Mouse (Mus musculus) heart, embryonic 16.5 days (tissue): ENCODE results near the gene Oasl2. TPM values are rescaled to one million over a fixed set of nuclear protein-coding genes. Genes with fewer than 3 reads are reported as not detected.
A peak's percentile ranks its signal among the peaks of the same experiment; 100 is the strongest.
"Not testable (repeated sequence)": the region's sequence is repeated elsewhere in the genome, so short reads cannot be mapped to it uniquely, and the experiment has no call there.

ENCODE experiments used
- ATAC-seq: fragments of 200-750 bp; cut with Nextera tagmentation; replicated peaks from 2 replicates; pipeline ENCODE4 v1.8.0; 2017; ENCODE audit warnings: moderate number of reproducible peaks; ENCODE audit not compliant: insufficient read depth, low FRiP score; ENCODE audit errors: extremely low read depth
- H3K27ac ChIP-seq: fragments of 300-500 bp; sonication (generic); 2 replicates; pipeline ENCODE4 v1.5.1; 2014; ENCODE audit warnings: mild to moderate bottlenecking, low read length, control low read depth, moderate library complexity
- H3K27me3 ChIP-seq: fragments of 300-500 bp; sonication (generic); 2 replicates; pipeline ENCODE4 v1.6.1; 2014; ENCODE audit warnings: low read length, mixed read lengths; ENCODE audit not compliant: control insufficient read depth, insufficient read depth
- H3K36me3 ChIP-seq: fragments of 300-500 bp; sonication (generic); 2 replicates; pipeline ENCODE4 v1.6.1; 2014; ENCODE audit not compliant: control insufficient read depth, insufficient read depth
- H3K4me1 ChIP-seq: fragments of 300-500 bp; sonication (generic); 2 replicates; pipeline ENCODE4 v1.6.1; 2014; ENCODE audit warnings: low read length, mixed read lengths; ENCODE audit not compliant: control insufficient read depth, insufficient read depth
- H3K4me2 ChIP-seq: fragments of 300-500 bp; sonication (generic); 2 replicates; pipeline ENCODE4 v1.6.1; 2014; ENCODE audit warnings: low read depth, mild to moderate bottlenecking, control low read depth, low read length
- H3K4me3 ChIP-seq: fragments of 300-500 bp; sonication (generic); 2 replicates; pipeline ENCODE4 v1.5.1; 2014; ENCODE audit warnings: mild to moderate bottlenecking, control low read depth, low read length
- H3K9ac ChIP-seq: fragments of 300-500 bp; sonication (generic); 2 replicates; pipeline ENCODE4 v1.6.1; 2014; ENCODE audit warnings: low read length, control low read depth
- H3K9me3 ChIP-seq: fragments of 300-500 bp; sonication (generic); replicated peaks from 2 replicates; pipeline ENCODE4 v1.6.1; 2016; ENCODE audit warnings: low read length; ENCODE audit not compliant: control insufficient read depth
- WGBS: fragments of 180-500 bp; shearing (Covaris S2); extraction: QIAGEN DNeasy Blood & Tissue Kit; methylation state at CpG from one replicate; pipeline ENCODE4 v1.1.7; 2014; 5-methylcytosine and 5-hydroxymethylcytosine counted together
- polyA plus RNA-seq: library from polyadenylated mRNA; unstranded; fragments of >200 nt; fragmentation: Nextera tagmentation; extraction: Ambion mirVana; gene quantifications from 2 replicates; pipeline ENCODE4 v1.2.1, GENCODE M21; 2015

Gene Oasl2
- polyA plus RNA-seq, 1 experiment from 2014 or later, result 26.9 TPM

GRCm38 (mm10) chr5:114876331-114876730, 20.4 kb upstream of the Oasl2 start:
- ATAC-seq, result no peak
- WGBS, result 59% methylated on average over 6 of the region's 6 CpGs

GRCm38 (mm10) chr5:114877487-114877886, 19.2 kb upstream of the Oasl2 start:
- 80% methylated on average over 7 of the region's 7 CpGs for WGBS
- Histone ChIP-seq H3K9me3 (no peaks in the 10 kb centered on the region), H3K4me2 (no peak overlapping the region), H3K27ac (no peak overlapping the region), H3K36me3 (no peaks in the 10 kb centered on the region), H3K27me3 (peaks cover 5% of the 10 kb centered on the region), H3K4me1 (no peaks in the 10 kb centered on the region), H3K4me3 (no peak overlapping the region), H3K9ac (no peak overlapping the region)
- ATAC-seq, result no peak

More at GRCm38 (mm10) chr5:114876331-114876730, 20.4 kb upstream of the Oasl2 start:
- H3K9ac ChIP-seq, result no peak overlapping the region
- peaks cover 4% of the 10 kb centered on the region for H3K27me3 ChIP-seq
- no peak overlapping the region for H3K27ac ChIP-seq
- H3K36me3 ChIP-seq, result no peaks in the 10 kb centered on the region
- no peaks in the 10 kb centered on the region for H3K9me3 ChIP-seq
- H3K4me1 ChIP-seq, result no peaks in the 10 kb centered on the region
- no peak overlapping the region for H3K4me3 ChIP-seq
- no peak overlapping the region for H3K4me2 ChIP-seq

DNA sequence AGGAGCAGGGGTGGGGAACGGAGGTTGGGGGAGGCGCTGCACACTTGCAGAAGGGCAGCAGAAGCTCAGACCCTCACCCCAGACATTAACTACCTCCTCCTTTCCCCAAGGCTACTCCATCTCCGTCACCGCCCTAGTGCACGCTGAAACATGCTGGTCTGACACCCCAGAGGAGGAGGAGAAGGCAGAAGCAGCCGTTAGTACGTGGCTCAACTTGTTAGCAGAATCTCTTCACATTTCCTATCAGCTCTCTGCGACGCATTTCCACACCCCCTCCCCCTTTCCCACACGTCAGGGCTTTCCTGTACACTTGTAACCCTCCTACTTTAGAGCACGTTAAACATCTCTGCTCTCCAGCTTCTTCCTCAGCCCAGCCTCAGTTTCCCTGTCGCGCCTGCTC, 17.3 kb upstream of the Oasl2 start:
- H3K27me3 ChIP-seq, result peaks cover 6% of the 10 kb centered on the region
- no peaks in the 10 kb centered on the region for H3K9me3 ChIP-seq
- H3K4me1 ChIP-seq, result no peaks in the 10 kb centered on the region
- ATAC-seq, result no peak; the same call in 1 of the 2 replicates
- no peak overlapping the region for H3K4me3 ChIP-seq
- no peak overlapping the region for H3K4me2 ChIP-seq
- no peak overlapping the region for H3K27ac ChIP-seq
- no peaks in the 10 kb centered on the region for H3K36me3 ChIP-seq
- 37% methylated on average over 13 of the region's 13 CpGs for WGBS
- no peak overlapping the region for H3K9ac ChIP-seq

GRCm38 (mm10) chr5:114882319-114882718, 14.4 kb upstream of the Oasl2 start:
- not testable (repeated sequence) for H3K4me3 ChIP-seq, H3K4me2 ChIP-seq, ATAC-seq, H3K27me3 ChIP-seq, H3K36me3 ChIP-seq, H3K4me1 ChIP-seq, H3K9ac ChIP-seq, H3K9me3 ChIP-seq, H3K27ac ChIP-seq
- WGBS, result 73% methylated on average over 6 of the region's 7 CpGs

- 67% methylated on average over 11 of the region's 11 CpGs for WGBS
- no peak overlapping the region for H3K27ac ChIP-seq
- H3K27me3 ChIP-seq, result peaks cover 2% of the 10 kb centered on the region; the same call in 1 of the 2 replicates
- H3K4me1 ChIP-seq, result no peaks in the 10 kb centered on the region
- H3K9me3 ChIP-seq, result no peaks in the 10 kb centered on the region
- no peak overlapping the region for H3K4me2 ChIP-seq
- no peak overlapping the region for H3K9ac ChIP-seq
- no peak overlapping the region for H3K4me3 ChIP-seq
- no peak for ATAC-seq
- no peaks in the 10 kb centered on the region for H3K36me3 ChIP-seq
Measured at GRCm38 (mm10) chr5:114883022-114883421, 13.7 kb upstream of the Oasl2 start.

DNA sequence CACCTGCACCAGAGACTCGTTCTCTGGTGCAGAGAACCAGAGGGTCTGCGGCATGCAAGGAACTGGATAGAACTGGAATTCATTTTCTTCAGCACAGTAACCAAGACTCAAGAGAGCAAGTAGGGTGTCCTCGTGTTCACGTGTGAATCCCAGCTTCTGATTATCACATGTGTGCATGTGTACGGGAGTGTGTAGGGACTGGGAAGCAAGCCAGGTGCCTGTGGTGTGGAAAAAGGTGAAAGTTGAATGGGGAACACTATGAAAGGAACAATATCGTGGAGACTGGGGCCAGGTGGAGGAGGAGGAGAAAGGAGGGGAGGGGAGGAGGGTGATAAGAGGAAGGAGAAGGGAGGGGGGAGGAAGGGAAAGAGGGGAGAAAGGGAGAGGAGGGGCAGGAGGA, 9.9 kb upstream of the Oasl2 start:
- Histone ChIP-seq H3K36me3 (no peaks in the 10 kb centered on the region), H3K9ac (no peak overlapping the region), H3K27me3 (peaks cover 2% of the 10 kb centered on the region; the same call in 1 of the 2 replicates), H3K4me1 (no peaks in the 10 kb centered on the region), H3K9me3 (no peaks in the 10 kb centered on the region), H3K4me2 (no peak overlapping the region), H3K4me3 (no peak overlapping the region), H3K27ac (no peak overlapping the region)
- ATAC-seq, result no peak
- WGBS, result 72% methylated on average over 6 of the region's 6 CpGs

DNA sequence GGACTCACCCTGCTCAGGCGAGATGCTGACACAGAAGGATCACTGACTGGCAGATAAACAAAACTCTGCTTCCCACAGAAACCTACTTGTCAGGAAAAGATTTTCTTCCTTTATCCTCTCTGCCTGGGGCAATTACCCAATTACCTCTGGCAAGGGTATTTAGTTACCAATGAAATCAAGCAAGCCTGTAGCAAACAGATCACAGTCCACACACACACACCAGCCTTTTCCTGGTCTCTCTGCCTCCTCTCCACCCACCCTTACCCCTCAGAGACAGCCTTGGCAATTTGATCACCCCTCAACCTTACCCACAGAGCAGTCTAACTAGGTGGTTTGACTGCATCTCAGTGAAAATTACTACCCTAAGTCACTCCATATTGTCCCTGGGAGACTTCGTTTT, 7.7 kb upstream of the Oasl2 start:
- Histone ChIP-seq H3K4me2 (no peak overlapping the region), H3K4me3 (no peak overlapping the region), H3K4me1 (no peaks in the 10 kb centered on the region), H3K27me3 (no peaks in the 10 kb centered on the region), H3K36me3 (no peaks in the 10 kb centered on the region), H3K9ac (no peak overlapping the region), H3K9me3 (no peaks in the 10 kb centered on the region), H3K27ac (no peak overlapping the region)
- ATAC-seq, result no peak
- 72% methylated on average over 2 of the region's 2 CpGs for WGBS

- no peak for ATAC-seq
- Histone ChIP-seq H3K4me2 (no peak overlapping the region), H3K4me3 (no peak overlapping the region), H3K27me3 (no peaks in the 10 kb centered on the region), H3K9me3 (no peaks in the 10 kb centered on the region), H3K27ac (no peak overlapping the region), H3K4me1 (peaks cover 3% of the 10 kb centered on the region; the same call in 1 of the 2 replicates), H3K36me3 (no peaks in the 10 kb centered on the region), H3K9ac (no peak overlapping the region)
- 81% methylated on average over 4 of the region's 4 CpGs for WGBS
Measured at GRCm38 (mm10) chr5:114895542-114895941, 1.2 kb upstream of the Oasl2 start.

GRCm38 (mm10) chr5:114897374-114897793, 648 bp downstream of the Oasl2 start:
- Histone ChIP-seq H3K4me1 (peaks cover 3% of the 10 kb centered on the region; the same call in 1 of the 2 replicates), H3K9me3 (no peaks in the 10 kb centered on the region), H3K36me3 (no peaks in the 10 kb centered on the region), H3K9ac (peak overlapping the region; percentile 53), H3K4me3 (peak overlapping the region; percentile 42), H3K27me3 (no peaks in the 10 kb centered on the region), H3K27ac (peak overlapping the region; percentile 40; the same call in 1 of the 2 replicates), H3K4me2 (peak overlapping the region; percentile 55)
- no peak for ATAC-seq
- WGBS, result 14% methylated on average over 7 of the region's 7 CpGs
